Mouse (Mus musculus): Measurements from ENCODE around the gene Cacna2d3.

DNA sequence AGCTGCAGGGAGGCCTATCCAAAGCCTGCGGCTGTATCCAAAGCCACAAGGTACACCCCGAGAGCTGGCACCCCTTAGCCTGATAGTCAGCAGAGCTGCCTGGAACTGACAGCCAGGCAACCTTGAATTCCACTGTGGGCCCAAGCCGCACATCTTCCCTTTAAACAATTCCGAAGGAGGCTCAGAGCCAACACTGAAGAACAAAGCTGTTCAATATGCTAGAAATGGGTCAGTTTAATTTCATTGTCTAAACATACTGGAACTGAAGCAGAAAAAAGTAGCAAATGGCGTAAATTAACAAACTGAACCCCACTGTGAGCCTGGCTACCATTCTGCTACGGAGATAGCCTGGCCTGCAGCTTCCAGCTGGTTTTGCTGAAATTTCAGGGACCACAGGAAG is 72.9 kb downstream of the Cacna2d3 start:
- TF ChIP-seq CTCF (IDR thresholded peaks at IDR 0.05; ENCODE audit: low read depth): no peak
- no peak for TF ChIP-seq EP300 (IDR thresholded peaks at IDR 0.05; ENCODE audit: low read depth)

All from heart, postnatal 0 days (tissue).